Mouse (Mus musculus): ENCODE measurements around the gene Tmprss6. TPM values are rescaled to one million over a fixed set of nuclear protein-coding genes. Genes with fewer than 3 reads are reported as not detected.

The Tmprss6 gene
- polyA plus RNA-seq, 1 experiment from 2014 or later, result 1.8 TPM

- Histone ChIP-seq H3K9me3 (replicated peaks; ENCODE audit: control insufficient read depth, low read length) (no peaks in the 10 kb centered on the region), H3K4me2 (ENCODE audit: low read depth, low read length) (no peak overlapping the region), H3K27me3 (ENCODE audit: control insufficient read depth, insufficient read depth, low read length) (no peaks in the 10 kb centered on the region), H3K4me1 (ENCODE audit: control insufficient read depth, insufficient read depth, low read length) (peaks cover 7% of the 10 kb centered on the region; the same call in 1 of the 2 replicates), H3K27ac (ENCODE audit: low read length) (no peak overlapping the region), H3K4me3 (replicated peaks; ENCODE audit: low read length) (no peak overlapping the region), H3K36me3 (ENCODE audit: control insufficient read depth, insufficient read depth, low read length) (no peaks in the 10 kb centered on the region), H3K9ac (ENCODE audit: low read length) (no peak overlapping the region)
- 59% methylated on average over 7 of the region's 7 CpGs for WGBS
- ATAC-seq (ENCODE audit: insufficient read depth, low FRiP score), result no peak
Measured at GRCm38 (mm10) chr15:78508443-78508842, 40.0 kb upstream of the Tmprss6 start.

GRCm38 (mm10) chr15:78505541-78505940 lies 37.1 kb upstream of the Tmprss6 start:
- peaks cover 7% of the 10 kb centered on the region; the same call in 1 of the 2 replicates for H3K4me1 ChIP-seq (ENCODE audit: control insufficient read depth, insufficient read depth, low read length)
- H3K4me3 ChIP-seq (replicated peaks; ENCODE audit: low read length), result no peak overlapping the region
- no peaks in the 10 kb centered on the region for H3K36me3 ChIP-seq (ENCODE audit: control insufficient read depth, insufficient read depth, low read length)
- H3K9ac ChIP-seq (ENCODE audit: low read length), result no peak overlapping the region
- 71% methylated on average over 3 of the region's 3 CpGs for WGBS
- H3K27ac ChIP-seq (ENCODE audit: low read length), result no peak overlapping the region
- no peak overlapping the region for H3K4me2 ChIP-seq (ENCODE audit: low read depth, low read length)
- no peaks in the 10 kb centered on the region for H3K9me3 ChIP-seq (replicated peaks; ENCODE audit: control insufficient read depth, low read length)
- no peaks in the 10 kb centered on the region; the same call in 1 of the 2 replicates for H3K27me3 ChIP-seq (ENCODE audit: control insufficient read depth, insufficient read depth, low read length)
- no peak for ATAC-seq (ENCODE audit: insufficient read depth, low FRiP score)

- H3K4me1 ChIP-seq (ENCODE audit: control insufficient read depth, insufficient read depth, low read length), result peaks cover 2% of the 10 kb centered on the region; the same call in 1 of the 2 replicates
- no peaks in the 10 kb centered on the region; the same call in 1 of the 2 replicates for H3K27me3 ChIP-seq (ENCODE audit: control insufficient read depth, insufficient read depth, low read length)
- no peak overlapping the region for H3K9ac ChIP-seq (ENCODE audit: low read length)
- H3K27ac ChIP-seq (ENCODE audit: low read length), result no peak overlapping the region
- H3K4me2 ChIP-seq (ENCODE audit: low read depth, low read length), result no peak overlapping the region
- H3K4me3 ChIP-seq (replicated peaks; ENCODE audit: low read length), result no peak overlapping the region
- H3K9me3 ChIP-seq (replicated peaks; ENCODE audit: control insufficient read depth, low read length), result no peaks in the 10 kb centered on the region
- 86% methylated on average over 5 of the region's 5 CpGs for WGBS
- no peak for ATAC-seq (ENCODE audit: insufficient read depth, low FRiP score)
- no peaks in the 10 kb centered on the region for H3K36me3 ChIP-seq (ENCODE audit: control insufficient read depth, insufficient read depth, low read length)
Measured at GRCm38 (mm10) chr15:78504816-78505215, 36.4 kb upstream of the Tmprss6 start.

GRCm38 (mm10) chr15:78504013-78504412 lies 35.6 kb upstream of the Tmprss6 start:
- no peaks in the 10 kb centered on the region for H3K36me3 ChIP-seq (ENCODE audit: control insufficient read depth, insufficient read depth, low read length)
- H3K4me1 ChIP-seq (ENCODE audit: control insufficient read depth, insufficient read depth, low read length), result no peaks in the 10 kb centered on the region
- no peak for ATAC-seq (ENCODE audit: insufficient read depth, low FRiP score)
- no peak overlapping the region for H3K4me2 ChIP-seq (ENCODE audit: low read depth, low read length)
- WGBS, result 82% methylated on average over 1 of the region's 1 CpGs
- no peak overlapping the region for H3K4me3 ChIP-seq (replicated peaks; ENCODE audit: low read length)
- H3K27me3 ChIP-seq (ENCODE audit: control insufficient read depth, insufficient read depth, low read length), result no peaks in the 10 kb centered on the region; the same call in 1 of the 2 replicates
- no peak overlapping the region for H3K27ac ChIP-seq (ENCODE audit: low read length)
- H3K9me3 ChIP-seq (replicated peaks; ENCODE audit: control insufficient read depth, low read length), result no peaks in the 10 kb centered on the region
- H3K9ac ChIP-seq (ENCODE audit: low read length), result no peak overlapping the region

GRCm38 (mm10) chr15:78502437-78503132 lies 34.2 kb upstream of the Tmprss6 start:
- no peaks in the 10 kb centered on the region for H3K36me3 ChIP-seq (ENCODE audit: control insufficient read depth, insufficient read depth, low read length)
- H3K4me1 ChIP-seq (ENCODE audit: control insufficient read depth, insufficient read depth, low read length), result no peaks in the 10 kb centered on the region
- ATAC-seq (ENCODE audit: insufficient read depth, low FRiP score), result no peak
- no peak overlapping the region for H3K4me3 ChIP-seq (replicated peaks; ENCODE audit: low read length)
- no peaks in the 10 kb centered on the region; the same call in 1 of the 2 replicates for H3K27me3 ChIP-seq (ENCODE audit: control insufficient read depth, insufficient read depth, low read length)
- no peaks in the 10 kb centered on the region for H3K9me3 ChIP-seq (replicated peaks; ENCODE audit: control insufficient read depth, low read length)
- no peak overlapping the region for H3K27ac ChIP-seq (ENCODE audit: low read length)
- H3K4me2 ChIP-seq (ENCODE audit: low read depth, low read length), result no peak overlapping the region
- 64% methylated on average over 18 of the region's 18 CpGs for WGBS
- no peak overlapping the region for H3K9ac ChIP-seq (ENCODE audit: low read length)

- no peak within 1 kb of the TSS for H3K4me3 ChIP-seq (replicated peaks; ENCODE audit: low read length)
- no peaks in the 10 kb centered on the region for H3K4me1 ChIP-seq (ENCODE audit: control insufficient read depth, insufficient read depth, low read length)
- H3K9ac ChIP-seq (ENCODE audit: low read length), result no peak within 1 kb of the TSS
- H3K9me3 ChIP-seq (replicated peaks; ENCODE audit: control insufficient read depth, low read length), result no peaks in the 10 kb centered on the region
- H3K4me2 ChIP-seq (ENCODE audit: low read depth, low read length), result no peak within 1 kb of the TSS
- H3K27me3 ChIP-seq (ENCODE audit: control insufficient read depth, insufficient read depth, low read length), result no peaks in the 10 kb centered on the region
- no peaks in the 10 kb centered on the region for H3K36me3 ChIP-seq (ENCODE audit: control insufficient read depth, insufficient read depth, low read length)
- H3K27ac ChIP-seq (ENCODE audit: low read length), result no peak within 1 kb of the TSS
- no peak for ATAC-seq (ENCODE audit: insufficient read depth, low FRiP score)
- 83% methylated on average over 11 of the region's 11 CpGs for WGBS
Measured at GRCm38 (mm10) chr15:78494968-78495406, 26.6 kb upstream of the Tmprss6 start, which contains the start of gene Il2rb. Gene Il2rb, minus strand, starts transcription at chr15:78495271.

- Histone ChIP-seq H3K4me3 (replicated peaks; ENCODE audit: low read length) (no peak overlapping the region), H3K4me2 (ENCODE audit: low read depth, low read length) (no peak overlapping the region), H3K36me3 (ENCODE audit: control insufficient read depth, insufficient read depth, low read length) (no peaks in the 10 kb centered on the region), H3K9ac (ENCODE audit: low read length) (no peak overlapping the region), H3K27me3 (ENCODE audit: control insufficient read depth, insufficient read depth, low read length) (no peaks in the 10 kb centered on the region), H3K9me3 (replicated peaks; ENCODE audit: control insufficient read depth, low read length) (no peaks in the 10 kb centered on the region), H3K4me1 (ENCODE audit: control insufficient read depth, insufficient read depth, low read length) (no peaks in the 10 kb centered on the region), H3K27ac (ENCODE audit: low read length) (no peak overlapping the region)
- 73% methylated on average over 10 of the region's 10 CpGs for WGBS
- ATAC-seq (ENCODE audit: insufficient read depth, low FRiP score), result no peak
Measured at GRCm38 (mm10) chr15:78493401-78494010, 25.1 kb upstream of the Tmprss6 start.

GRCm38 (mm10) chr15:78491301-78491700 lies 22.9 kb upstream of the Tmprss6 start:
- no peak overlapping the region for H3K4me2 ChIP-seq (ENCODE audit: low read depth, low read length)
- H3K36me3 ChIP-seq (ENCODE audit: control insufficient read depth, insufficient read depth, low read length), result no peaks in the 10 kb centered on the region
- 87% methylated on average over 3 of the region's 3 CpGs for WGBS
- no peak overlapping the region for H3K27ac ChIP-seq (ENCODE audit: low read length)
- no peaks in the 10 kb centered on the region for H3K27me3 ChIP-seq (ENCODE audit: control insufficient read depth, insufficient read depth, low read length)
- no peak overlapping the region for H3K4me3 ChIP-seq (replicated peaks; ENCODE audit: low read length)
- H3K9me3 ChIP-seq (replicated peaks; ENCODE audit: control insufficient read depth, low read length), result no peaks in the 10 kb centered on the region
- H3K4me1 ChIP-seq (ENCODE audit: control insufficient read depth, insufficient read depth, low read length), result no peaks in the 10 kb centered on the region
- no peak for ATAC-seq (ENCODE audit: insufficient read depth, low FRiP score)
- H3K9ac ChIP-seq (ENCODE audit: low read length), result no peak overlapping the region

- no peaks in the 10 kb centered on the region for H3K9me3 ChIP-seq (replicated peaks; ENCODE audit: control insufficient read depth, low read length)
- no peak overlapping the region for H3K4me2 ChIP-seq (ENCODE audit: low read depth, low read length)
- no peak for ATAC-seq (ENCODE audit: insufficient read depth, low FRiP score)
- WGBS, result 61% methylated on average over 8 of the region's 8 CpGs
- H3K27me3 ChIP-seq (ENCODE audit: control insufficient read depth, insufficient read depth, low read length), result no peaks in the 10 kb centered on the region
- no peak overlapping the region for H3K27ac ChIP-seq (ENCODE audit: low read length)
- H3K4me3 ChIP-seq (replicated peaks; ENCODE audit: low read length), result no peak overlapping the region
- H3K36me3 ChIP-seq (ENCODE audit: control insufficient read depth, insufficient read depth, low read length), result no peaks in the 10 kb centered on the region
- H3K4me1 ChIP-seq (ENCODE audit: control insufficient read depth, insufficient read depth, low read length), result no peaks in the 10 kb centered on the region
- no peak overlapping the region for H3K9ac ChIP-seq (ENCODE audit: low read length)
Measured at GRCm38 (mm10) chr15:78489906-78490305, 21.5 kb upstream of the Tmprss6 start.
